Mouse (Mus musculus) embryonic facial prominence, embryonic 11.5 days (tissue): ENCODE results near the gene Hist2h2ab. TPM values are rescaled to one million over a fixed set of nuclear protein-coding genes. Genes with fewer than 3 reads are reported as not detected.

Experiments
- ATAC-seq: fragments of 200-750 bp; cut with Nextera tagmentation; replicated peaks from 2 replicates; pipeline ENCODE4 v1.8.0; 2017; ENCODE audit warnings: low read depth; ENCODE audit not compliant: insufficient number of reproducible peaks, low FRiP score, low TSS enrichment
- DNase-seq: peaks from one replicate; pipeline ENCODE4 v3.0.0-alpha.2; 2015; ENCODE audit warnings: low spot score
- H3K27ac ChIP-seq: fragments of 300-500 bp; sonication (generic); replicated peaks from 2 replicates; pipeline ENCODE4 v1.5.1; 2014; ENCODE audit warnings: mild to moderate bottlenecking, low read depth, low read length, control low read depth
- H3K27me3 ChIP-seq: fragments of 300-500 bp; sonication (generic); 2 replicates; pipeline ENCODE4 v1.6.1; 2014; ENCODE audit warnings: mild to moderate bottlenecking, low read length, moderate library complexity, mixed read lengths; ENCODE audit not compliant: control insufficient read depth, insufficient read depth
- H3K36me3 ChIP-seq: fragments of 300-500 bp; sonication (generic); replicated peaks from 2 replicates; pipeline ENCODE4 v1.6.1; 2014; ENCODE audit warnings: low read depth, mild to moderate bottlenecking, low read length, moderate library complexity, mixed read lengths; ENCODE audit not compliant: control insufficient read depth, insufficient read depth
- H3K4me1 ChIP-seq: fragments of 300-500 bp; sonication (generic); 2 replicates; pipeline ENCODE4 v1.6.1; 2014; ENCODE audit warnings: low read length, mixed read lengths; ENCODE audit not compliant: control insufficient read depth, insufficient read depth
- H3K4me2 ChIP-seq: fragments of 300-500 bp; sonication (generic); 2 replicates; pipeline ENCODE4 v1.6.1; 2014; ENCODE audit warnings: low read depth, mild to moderate bottlenecking, control low read depth, low read length, moderate library complexity
- H3K4me3 ChIP-seq: fragments of 300-500 bp; sonication (generic); 2 replicates; pipeline ENCODE4 v1.5.1; 2014; ENCODE audit warnings: low read depth, low read length, control low read depth
- H3K9ac ChIP-seq: fragments of 300-500 bp; sonication (generic); replicated peaks from 2 replicates; pipeline ENCODE4 v1.6.1; 2014; ENCODE audit warnings: mild to moderate bottlenecking, control low read depth, low read length
- H3K9me3 ChIP-seq: fragments of 300-500 bp; sonication (generic); replicated peaks from 2 replicates; pipeline ENCODE4 v1.6.1; 2016; ENCODE audit warnings: mild to moderate bottlenecking, low read length, inconsistent platforms, mixed read lengths; ENCODE audit not compliant: control insufficient read depth
- WGBS: fragments of 180-500 bp; shearing (Covaris S2); extraction: QIAGEN DNeasy Blood & Tissue Kit; methylation state at CpG from one replicate; pipeline ENCODE4 v1.1.7; 2014; 5-methylcytosine and 5-hydroxymethylcytosine counted together
- polyA plus RNA-seq: library from polyadenylated mRNA; unstranded; fragments of >200 nt; fragmentation: Nextera tagmentation; extraction: Ambion mirVana; gene quantifications from 2 replicates; pipeline ENCODE4 v1.2.1, GENCODE M21; 2014

Hist2h2ab gene
- polyA plus RNA-seq, 1 experiment from 2014 or later, result not detected

GRCm38 (mm10) chr3:96225421-96225820 is 5.8 kb downstream of the Hist2h2ab start:
- 24% methylated on average over 2 of the region's 2 CpGs for WGBS
- Histone ChIP-seq H3K27me3 (no peaks in the 10 kb centered on the region), H3K9ac (no peak overlapping the region), H3K4me1 (peaks cover 5% of the 10 kb centered on the region; the same call in 1 of the 2 replicates), H3K9me3 (no peaks in the 10 kb centered on the region), H3K27ac (no peak overlapping the region), H3K4me3 (no peak overlapping the region), H3K36me3 (no peaks in the 10 kb centered on the region), H3K4me2 (no peak overlapping the region)
- ATAC-seq (no peak), DNase-seq (no peak)

GRCm38 (mm10) chr3:96226695-96227648 is 7.3 kb downstream of the Hist2h2ab start:
- no peak overlapping the region for H3K27ac ChIP-seq

GRCm38 (mm10) chr3:96228828-96229227 is 9.2 kb downstream of the Hist2h2ab start:
- no peak for ATAC-seq
- Histone ChIP-seq H3K4me3 (no peak overlapping the region), H3K27me3 (no peaks in the 10 kb centered on the region), H3K27ac (no peak overlapping the region), H3K4me2 (no peak overlapping the region), H3K9me3 (no peaks in the 10 kb centered on the region), H3K36me3 (no peaks in the 10 kb centered on the region), H3K9ac (no peak overlapping the region), H3K4me1 (no peaks in the 10 kb centered on the region)
- WGBS, result 70% methylated on average over 2 of the region's 2 CpGs
- no peak for DNase-seq

More at GRCm38 (mm10) chr3:96226695-96227648, 7.3 kb downstream of the Hist2h2ab start:
- H3K27me3 ChIP-seq, result no peaks in the 10 kb centered on the region
- H3K4me1 ChIP-seq, result peaks cover 1% of the 10 kb centered on the region; the same call in 1 of the 2 replicates
- H3K4me2 ChIP-seq, result no peak overlapping the region
- ATAC-seq, result no peak
- H3K36me3 ChIP-seq, result no peaks in the 10 kb centered on the region
- 62% methylated on average over 8 of the region's 8 CpGs for WGBS
- no peaks in the 10 kb centered on the region for H3K9me3 ChIP-seq
- DNase-seq, result no peak
- H3K4me3 ChIP-seq, result no peak overlapping the region
- no peak overlapping the region for H3K9ac ChIP-seq

GRCm38 (mm10) chr3:96230404-96230803 is 10.7 kb downstream of the Hist2h2ab start:
- no peak overlapping the region for H3K4me3 ChIP-seq
- H3K4me2 ChIP-seq, result no peak overlapping the region
- no peaks in the 10 kb centered on the region for H3K4me1 ChIP-seq
- no peak overlapping the region for H3K9ac ChIP-seq
- WGBS, result 78% methylated on average over 2 of the region's 2 CpGs
- H3K9me3 ChIP-seq, result no peaks in the 10 kb centered on the region
- no peak overlapping the region for H3K27ac ChIP-seq
- DNase-seq, result no peak
- no peaks in the 10 kb centered on the region for H3K27me3 ChIP-seq
- H3K36me3 ChIP-seq, result no peaks in the 10 kb centered on the region
- ATAC-seq, result no peak

GRCm38 (mm10) chr3:96230910-96231757 is 11.5 kb downstream of the Hist2h2ab start:
- Histone ChIP-seq H3K9ac (no peak overlapping the region), H3K4me3 (no peak overlapping the region), H3K27ac (no peak overlapping the region), H3K9me3 (no peaks in the 10 kb centered on the region), H3K4me1 (no peaks in the 10 kb centered on the region), H3K36me3 (no peaks in the 10 kb centered on the region), H3K4me2 (no peak overlapping the region), H3K27me3 (no peaks in the 10 kb centered on the region)
- ATAC-seq (no peak), DNase-seq (no peak)
- WGBS, result 76% methylated on average over 4 of the region's 4 CpGs

GRCm38 (mm10) chr3:96231758-96232120 is 12.1 kb downstream of the Hist2h2ab start:
- no peak for ATAC-seq
- WGBS, result 55% methylated on average over 2 of the region's 2 CpGs
- DNase-seq, result no peak
- Histone ChIP-seq H3K27me3 (no peaks in the 10 kb centered on the region), H3K27ac (no peak overlapping the region), H3K9me3 (no peaks in the 10 kb centered on the region), H3K4me3 (no peak overlapping the region), H3K36me3 (no peaks in the 10 kb centered on the region), H3K4me2 (no peak overlapping the region), H3K4me1 (no peaks in the 10 kb centered on the region), H3K9ac (no peak overlapping the region)

- Histone ChIP-seq H3K4me2 (no peak overlapping the region), H3K36me3 (no peaks in the 10 kb centered on the region), H3K27ac (no peak overlapping the region), H3K9ac (no peak overlapping the region), H3K4me3 (no peak overlapping the region), H3K9me3 (no peaks in the 10 kb centered on the region), H3K27me3 (no peaks in the 10 kb centered on the region), H3K4me1 (no peaks in the 10 kb centered on the region)
- DNase-seq, result no peak
- WGBS, result 94% methylated on average over 2 of the region's 2 CpGs
- ATAC-seq, result no peak
Measured at GRCm38 (mm10) chr3:96234914-96235313, 15.2 kb downstream of the Hist2h2ab start.

- Histone ChIP-seq H3K27ac (no peak overlapping the region), H3K4me3 (no peak overlapping the region)
Measured at GRCm38 (mm10) chr3:96235836-96236235, 16.2 kb downstream of the Hist2h2ab start.

More at GRCm38 (mm10) chr3:96235836-96236235, 16.2 kb downstream of the Hist2h2ab start:
- WGBS, result 59% methylated on average over 3 of the region's 3 CpGs
- no peaks in the 10 kb centered on the region for H3K9me3 ChIP-seq
- no peak overlapping the region for H3K4me2 ChIP-seq
- no peaks in the 10 kb centered on the region for H3K27me3 ChIP-seq
- H3K9ac ChIP-seq, result no peak overlapping the region
- no peaks in the 10 kb centered on the region for H3K4me1 ChIP-seq
- DNase-seq (no peak), ATAC-seq (no peak)
- H3K36me3 ChIP-seq, result no peaks in the 10 kb centered on the region
